Mouse (Mus musculus) kidney, adult 9 months (tissue): ENCODE data around the gene Grhl1.

Experiments
- DNase-seq: peaks from one replicate; pipeline ENCODE4 v3.0.0; 2022

Gene Grhl1

DNA sequence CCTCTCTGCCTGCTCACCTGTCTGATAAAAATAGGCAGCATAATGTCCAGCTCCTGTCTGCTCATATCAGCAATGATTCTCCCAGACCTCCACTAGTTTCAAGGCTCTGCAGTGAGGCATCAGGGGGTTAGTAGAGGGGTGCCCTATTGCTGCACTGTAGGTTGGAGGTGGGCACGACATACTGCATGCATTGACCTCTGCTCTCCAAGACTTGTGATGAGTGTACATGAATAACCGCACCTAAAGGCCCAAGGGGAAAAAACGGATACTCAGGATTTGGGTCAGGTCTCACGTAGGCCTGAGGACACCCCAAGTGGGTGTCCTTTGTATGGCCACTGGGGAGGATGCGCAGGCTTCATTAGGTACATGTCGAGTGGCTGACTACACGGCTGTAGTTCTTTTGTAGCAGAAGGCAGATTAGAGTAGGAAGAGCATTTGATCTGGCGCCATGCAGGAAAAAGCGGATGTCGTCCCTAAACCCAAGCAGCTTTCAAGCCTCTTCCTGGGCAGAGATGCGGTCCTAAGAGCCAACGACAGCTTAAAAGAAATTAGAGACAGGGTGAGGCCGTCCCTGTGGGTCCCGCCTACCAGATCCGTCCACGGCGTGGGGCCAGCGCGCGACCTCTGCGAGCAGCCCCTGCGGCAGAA, 78.5 kb downstream of the Grhl1 start:
- DNase-seq: no peak

DNA sequence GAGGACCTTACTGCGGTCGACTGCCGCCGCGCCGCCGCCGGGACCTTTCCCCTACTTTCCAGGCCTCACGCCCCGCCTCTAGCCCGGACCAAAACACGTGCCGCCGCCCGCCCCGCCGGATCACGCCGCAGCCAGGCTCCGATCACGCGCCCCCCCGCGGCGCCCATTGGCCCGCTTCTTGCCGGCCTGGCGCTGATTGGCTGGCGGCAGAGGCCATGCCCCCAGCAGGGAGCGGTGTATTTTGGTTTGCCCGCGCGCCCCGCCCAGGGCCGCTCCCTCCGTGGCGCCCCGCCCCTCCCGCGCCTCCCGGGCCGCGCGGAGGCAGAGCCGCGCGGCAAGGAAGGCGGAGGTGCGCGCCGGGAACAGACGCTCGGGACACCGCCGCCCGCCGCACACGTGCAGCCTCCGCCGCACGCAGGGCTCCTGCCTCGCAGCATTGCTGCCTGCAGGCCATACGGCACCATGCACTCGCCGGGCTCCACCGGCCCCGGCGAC, 79.0 kb downstream of the Grhl1 start, which contains the start of gene Klf11:
Gene Klf11 (plus strand): TSS at position 212 of the 495 bp plus-strand sequence.
- DNase-seq: peak; percentile 99

DNA sequence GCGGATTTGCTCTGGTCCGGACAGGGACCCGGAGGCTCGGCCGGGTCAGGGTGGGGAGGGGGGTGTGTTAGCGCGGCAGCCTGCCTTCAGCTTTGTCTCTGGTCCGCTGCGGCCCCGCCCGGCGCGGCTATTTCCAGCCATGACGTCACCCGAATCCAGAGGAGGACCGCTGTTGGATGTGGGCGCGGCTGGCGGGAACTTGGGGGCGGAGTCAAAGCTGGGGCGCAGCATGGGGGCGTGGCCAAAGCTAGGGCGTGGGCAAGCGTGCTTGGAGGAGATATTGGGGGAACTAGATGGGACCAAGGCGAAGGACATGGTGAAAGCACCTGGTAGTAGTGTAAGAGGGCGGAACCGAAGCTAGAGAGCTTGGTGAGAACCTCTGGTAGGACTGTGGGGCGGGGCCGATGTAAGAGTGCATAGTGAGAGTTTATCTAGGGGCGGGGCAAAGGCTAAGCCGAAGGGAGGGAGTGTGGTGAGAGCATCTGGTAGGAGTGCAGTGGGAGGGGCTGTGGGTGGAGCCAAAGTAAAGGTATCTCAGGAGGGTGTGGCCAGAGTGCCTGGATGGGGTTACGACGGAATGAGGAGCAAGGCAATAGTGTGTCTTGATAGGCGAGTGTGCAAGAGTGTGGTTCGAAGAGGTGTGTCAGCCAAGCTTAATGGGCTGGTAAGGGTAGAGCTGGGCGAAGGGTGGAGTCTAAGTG, 79.7 kb downstream of the Grhl1 start:
- DNase-seq: peak; percentile 98

DNA sequence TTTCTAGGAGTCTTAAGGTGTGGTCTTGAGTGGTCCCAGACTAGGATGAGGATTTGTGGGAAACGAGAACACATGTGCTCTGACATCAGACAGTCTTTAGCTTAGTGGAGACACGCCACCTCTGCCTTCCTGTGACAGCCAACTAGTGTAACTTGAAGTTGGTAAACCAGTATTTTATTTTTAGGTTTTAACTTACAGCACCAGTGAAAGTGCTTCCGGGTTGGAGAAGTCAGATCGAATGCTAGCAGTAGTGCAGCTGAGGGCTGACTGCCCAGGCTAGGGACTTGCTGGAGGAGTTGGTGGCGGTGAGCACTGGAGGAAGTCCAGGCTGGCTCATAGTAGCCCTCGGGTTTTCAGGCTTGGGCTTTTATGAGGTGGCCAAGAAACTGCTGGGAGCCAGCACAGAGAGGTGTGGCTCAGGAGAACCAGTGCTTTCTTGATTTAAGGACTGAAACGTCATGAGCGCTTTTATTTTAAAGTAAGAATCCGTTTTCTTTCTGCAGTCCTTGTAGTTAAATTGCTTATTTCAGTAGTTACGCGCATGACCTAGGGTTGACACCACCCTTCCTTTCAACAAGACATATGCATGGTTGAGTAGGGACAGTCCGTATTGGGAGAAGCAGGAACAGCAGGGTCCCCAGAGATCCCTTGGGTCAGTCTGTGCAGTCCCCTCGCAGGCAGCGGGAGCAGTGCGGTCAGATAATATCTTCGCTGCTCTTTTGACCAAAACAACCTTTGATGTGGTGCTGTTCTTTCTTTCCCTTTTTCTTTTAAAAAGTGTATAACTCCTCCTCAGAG, 82.2 kb downstream of the Grhl1 start:
- no peak for DNase-seq

DNA sequence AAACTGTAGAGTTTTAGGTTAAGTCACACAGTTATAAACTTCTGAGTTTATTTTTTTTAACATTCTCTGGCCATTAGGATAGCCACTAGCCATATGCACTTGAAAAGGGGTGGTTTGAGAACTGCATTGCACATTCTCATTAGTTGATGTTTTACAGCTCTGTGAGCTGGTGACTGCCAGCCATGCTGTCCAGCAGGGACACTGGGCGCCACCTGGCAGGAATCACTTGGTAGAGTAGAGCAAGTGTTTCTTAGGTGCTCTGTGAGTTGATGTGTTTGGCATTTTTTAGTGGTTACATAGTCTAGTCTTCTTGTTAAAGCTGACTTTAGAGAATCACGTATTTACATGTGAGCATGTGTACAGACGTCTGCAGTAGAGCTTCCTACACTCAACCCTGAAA, 84.4 kb downstream of the Grhl1 start:
- no peak for DNase-seq

DNA sequence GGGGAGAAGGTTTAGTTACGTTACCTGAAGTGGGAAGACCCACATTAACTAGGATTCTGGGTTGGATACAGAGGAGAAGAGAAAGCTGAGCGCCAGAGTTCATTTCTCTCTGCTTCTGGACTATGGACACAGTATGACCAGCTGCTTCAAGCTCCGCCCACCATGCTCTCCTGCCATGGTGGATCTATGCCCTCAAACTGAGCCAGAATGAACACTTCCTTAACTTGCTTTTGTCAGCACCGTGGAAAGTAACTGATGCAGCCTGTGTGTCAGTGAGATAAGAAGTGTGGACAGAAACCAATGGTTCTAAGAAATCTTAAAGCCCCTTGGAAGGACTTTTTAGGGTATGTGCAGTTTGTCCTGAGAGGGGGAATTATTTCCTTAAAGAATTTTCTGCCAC, 86.9 kb downstream of the Grhl1 start:
- DNase-seq: peak; percentile 75

DNA sequence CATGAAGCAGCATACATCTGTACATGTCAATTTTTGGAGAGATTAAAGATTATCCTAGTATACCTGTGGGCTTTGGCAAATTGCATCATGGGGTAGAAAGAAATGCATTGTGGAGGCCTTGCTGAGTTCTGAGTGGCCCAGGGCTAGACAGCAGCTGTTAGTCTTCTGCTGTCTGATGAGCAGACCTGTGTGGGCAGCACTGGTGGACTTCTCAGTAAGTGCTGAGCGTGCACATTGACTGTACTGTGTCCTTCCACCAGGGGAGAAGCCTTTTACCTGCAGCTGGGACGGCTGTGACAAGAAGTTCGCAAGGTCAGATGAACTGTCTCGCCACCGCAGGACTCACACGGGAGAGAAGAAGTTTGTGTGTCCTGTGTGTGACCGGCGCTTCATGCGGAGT, 87.8 kb downstream of the Grhl1 start:
- DNase-seq: no peak

DNA sequence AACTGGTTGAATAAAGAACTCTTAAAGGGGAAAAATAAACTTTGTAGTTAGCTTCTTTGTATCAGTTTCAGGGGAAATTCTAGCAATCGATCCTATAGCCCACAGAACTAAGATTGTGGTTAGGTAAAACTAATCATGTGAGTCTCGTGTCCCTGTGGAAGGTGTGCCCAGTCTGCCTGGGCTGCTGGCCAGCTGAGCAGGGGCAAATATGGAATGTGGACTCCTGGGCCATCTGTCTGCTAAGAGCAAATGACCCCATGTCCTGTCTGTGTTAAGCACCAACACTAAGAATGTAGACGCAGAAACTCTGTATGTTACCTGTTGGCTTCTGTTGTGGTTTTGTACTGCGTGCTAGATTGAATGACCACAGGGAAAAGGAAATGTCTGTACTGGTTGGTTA, 89.0 kb downstream of the Grhl1 start:
- DNase-seq: peak; percentile 79

DNA sequence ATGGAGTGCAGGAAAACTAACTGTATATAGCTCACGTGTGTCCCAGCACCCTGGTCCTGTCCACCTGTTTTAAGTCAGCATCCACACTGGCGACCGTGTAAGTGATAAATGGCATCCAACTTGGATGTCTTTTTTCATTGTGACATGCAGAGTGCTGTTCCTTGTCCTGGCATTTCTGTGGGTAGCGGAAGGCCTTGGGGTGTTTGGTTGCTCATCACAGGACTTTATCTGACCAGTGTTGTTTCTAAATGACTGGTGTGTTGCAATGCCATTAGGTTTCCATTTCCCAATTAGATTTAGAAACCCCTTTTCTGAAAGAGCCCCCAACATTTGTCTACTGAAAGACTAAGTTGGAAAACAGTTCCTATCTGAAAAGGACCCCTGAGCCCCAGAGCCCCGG, 90.0 kb downstream of the Grhl1 start:
- DNase-seq: no peak
